ENCODE assay signal across 8 mouse cellular contexts in the genomic region with DNA sequence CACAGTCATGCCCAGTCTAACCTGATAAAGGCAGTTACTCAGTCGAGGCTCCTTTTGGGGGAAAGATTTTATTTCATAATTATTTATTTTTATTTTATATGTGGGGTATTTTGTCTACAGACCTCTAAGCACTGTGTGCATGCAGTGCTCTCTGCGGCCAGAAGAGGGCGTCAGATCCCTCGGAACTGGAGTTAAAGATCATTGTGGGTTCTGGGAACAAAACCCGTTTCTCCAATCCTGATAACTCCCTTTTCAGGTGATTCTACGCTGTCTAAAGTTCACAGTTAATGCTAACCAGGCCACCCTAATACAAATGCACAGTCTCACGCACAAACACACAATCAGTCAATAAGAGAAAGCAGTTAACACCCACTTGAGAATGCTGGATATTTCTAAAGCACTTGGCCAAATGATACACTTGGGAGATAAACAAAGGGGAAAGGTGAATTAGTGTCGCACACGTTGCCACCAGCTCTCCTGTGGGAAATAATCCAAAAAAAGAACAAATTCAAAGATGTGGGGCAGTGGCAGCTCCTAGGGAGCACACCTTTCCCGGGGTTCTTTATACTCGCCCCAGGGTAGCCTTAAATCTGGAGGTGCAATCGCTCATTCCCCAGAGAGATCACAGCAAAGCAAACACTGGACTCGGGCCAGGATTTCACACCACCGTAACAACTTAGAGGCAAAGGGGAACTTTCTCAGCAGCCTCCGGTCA.
DNase-seq lines count a peak whose midpoint lies in the region; ATAC-seq and TF ChIP-seq lines count a peak whose summit lies in the region.

No protein-coding gene starts in this region.

- TF ChIP-seq CTCF in E14TG2a.4 (conservative IDR thresholded peaks at IDR 0.05; ENCODE audit: low read length) = peak; percentile 80

- no peak overlapping the region for H3K27ac ChIP-seq in limb, embryonic 11.5 days (replicated peaks; ENCODE audit: low read depth, low read length)
- H3K27ac ChIP-seq in neural tube, embryonic 11.5 days (ENCODE audit: low read depth, low read length) = no peak overlapping the region

- peak overlapping the region; percentile 33 for H3K4me3 ChIP-seq in E14TG2a.4 (replicated peaks; ENCODE audit: low read length)
- H3K4me3 ChIP-seq in limb, embryonic 11.5 days (ENCODE audit: low read depth, low read length) = no peak overlapping the region
- H3K4me3 ChIP-seq in neural tube, embryonic 11.5 days (ENCODE audit: low read depth, low read length) = no peak overlapping the region

- H3K9me3 ChIP-seq in E14TG2a.4 (ENCODE audit: low read length) = no peaks in the 10 kb centered on the region
- no peaks in the 10 kb centered on the region for H3K9me3 ChIP-seq in limb, embryonic 11.5 days (ENCODE audit: control insufficient read depth, low read length)
- H3K9me3 ChIP-seq in neural tube, embryonic 11.5 days (ENCODE audit: control insufficient read depth, low read length) = no peaks in the 10 kb centered on the region

- 12% methylated on average over 15 of the region's 15 CpGs for WGBS in limb, embryonic 11.5 days
- 14% methylated on average over 15 of the region's 15 CpGs for WGBS in neural tube, embryonic 11.5 days

- peak; percentile 65; the same call in 1 of the 2 replicates for ATAC-seq in limb, embryonic 11.5 days (ENCODE audit: insufficient number of reproducible peaks, low FRiP score, low TSS enrichment, low read depth)
- ATAC-seq in neural tube, embryonic 11.5 days (ENCODE audit: insufficient read depth, low FRiP score, low TSS enrichment) = no peak; the same call in 1 of the 2 replicates

- peak; percentile 77 for DNase-seq in A20 (ENCODE audit: low read depth, low spot score)
- DNase-seq in forelimb bud, embryonic 11.5 days (ENCODE audit: low read depth, low spot score) = peak; percentile 36
- DNase-seq in limb, embryonic 11.5 days (ENCODE audit: low spot score) = no peak
- DNase-seq in neural tube, embryonic 11.5 days (ENCODE audit: low spot score) = no peak
- DNase-seq in right cerebral cortex, postnatal 25 days = no peak
- DNase-seq in frontal cortex, postnatal 36 days (ENCODE audit: low spot score in 2 of 2) = no peak
- DNase-seq in adrenal gland, adult 8-10 months = no peak

- peaks cover 53% of the 10 kb centered on the region for H3K4me1 ChIP-seq in E14TG2a.4 (replicated peaks; ENCODE audit: low read depth, low read length)
- no peaks in the 10 kb centered on the region for H3K4me1 ChIP-seq in limb, embryonic 11.5 days (ENCODE audit: control insufficient read depth, insufficient read depth, low read length)
- no peaks in the 10 kb centered on the region for H3K4me1 ChIP-seq in neural tube, embryonic 11.5 days (ENCODE audit: control insufficient read depth, insufficient read depth, low read length)

- H3K9ac ChIP-seq in limb, embryonic 11.5 days (ENCODE audit: low read length) = no peak overlapping the region
- H3K9ac ChIP-seq in neural tube, embryonic 11.5 days (ENCODE audit: low read length) = no peak overlapping the region

- peak overlapping the region; percentile 31; the same call in 1 of the 2 replicates for H3K4me2 ChIP-seq in limb, embryonic 11.5 days (ENCODE audit: low read depth, severe bottlenecking)
- peak overlapping the region; percentile 30 for H3K4me2 ChIP-seq in neural tube, embryonic 11.5 days (ENCODE audit: low read depth)

- H3K36me3 ChIP-seq in E14TG2a.4 (ENCODE audit: insufficient read depth, low read length) = no peaks in the 10 kb centered on the region
- no peaks in the 10 kb centered on the region for H3K36me3 ChIP-seq in limb, embryonic 11.5 days (ENCODE audit: control insufficient read depth, insufficient read depth, low read length)
- no peaks in the 10 kb centered on the region for H3K36me3 ChIP-seq in neural tube, embryonic 11.5 days (ENCODE audit: control insufficient read depth, insufficient read depth, low read length)

- peaks cover 10% of the 10 kb centered on the region; the same call in 1 of the 2 replicates for H3K27me3 ChIP-seq in E14TG2a.4 (ENCODE audit: insufficient read depth, low read length)
- H3K27me3 ChIP-seq in limb, embryonic 11.5 days (ENCODE audit: control insufficient read depth, insufficient read depth, low read length) = no peaks in the 10 kb centered on the region
- H3K27me3 ChIP-seq in neural tube, embryonic 11.5 days (ENCODE audit: control insufficient read depth, insufficient read depth, low read length) = no peaks in the 10 kb centered on the region

Comparison
In these comparisons a context has a peak if more than half of its experiments do, and no peak if none do; other contexts are left out.
1. DNase-seq: peak in A20 (single experiment) and forelimb bud, embryonic 11.5 days (single experiment); none in limb, embryonic 11.5 days (single experiment), neural tube, embryonic 11.5 days (single experiment), right cerebral cortex, postnatal 25 days (single experiment), frontal cortex, postnatal 36 days (0 of 2) and adrenal gland, adult 8-10 months (single experiment).